Mouse (Mus musculus): Measurements from ENCODE around the gene Gpr171.
"Not testable (repeated sequence)": the region's sequence is repeated elsewhere in the genome, so short reads cannot be mapped to it uniquely, and the experiment has no call there.

Gpr171 gene

DNA sequence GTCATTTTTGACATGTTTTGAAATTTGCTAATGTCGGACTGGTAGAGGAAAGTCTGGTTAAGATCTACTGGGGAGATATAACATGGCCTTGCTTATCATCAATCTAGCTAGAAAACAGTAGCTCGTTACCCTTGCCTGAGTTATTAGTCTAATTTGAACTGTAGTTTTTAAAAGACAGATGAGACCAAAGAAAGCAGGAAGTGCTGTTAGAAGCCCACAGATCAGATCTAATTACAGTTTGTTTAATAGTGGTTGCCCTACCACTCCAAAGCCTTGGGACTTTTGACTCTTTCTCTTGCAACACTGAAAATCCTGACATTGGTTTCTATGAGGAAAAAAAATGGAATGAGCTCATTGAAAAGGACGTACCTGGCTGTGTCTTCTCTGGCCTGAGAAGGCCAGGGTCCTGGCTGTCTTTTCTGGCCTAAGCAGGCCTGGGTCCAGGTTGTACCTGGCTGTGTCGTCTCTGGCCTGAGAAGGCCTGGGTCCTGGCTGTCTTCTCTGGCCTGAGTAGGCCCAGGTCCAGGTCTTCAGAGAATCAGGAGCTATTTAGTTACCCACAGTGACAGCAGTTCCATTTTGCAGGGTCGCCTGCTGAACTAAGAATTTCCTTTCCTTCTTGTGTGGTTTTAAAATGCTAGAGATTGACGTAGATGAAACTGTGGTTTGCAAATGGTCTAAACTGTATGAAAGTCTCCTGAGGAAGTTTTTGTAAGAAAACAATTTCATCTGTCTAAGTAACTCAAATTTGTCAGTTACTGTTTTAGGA is at the start of gene Gpr171:
Gene Gpr171 (minus strand): TSS at position 604 of the 769 bp plus-strand sequence.
- DNase-seq (ENCODE audit: low read depth, low spot score): no peak

DNA sequence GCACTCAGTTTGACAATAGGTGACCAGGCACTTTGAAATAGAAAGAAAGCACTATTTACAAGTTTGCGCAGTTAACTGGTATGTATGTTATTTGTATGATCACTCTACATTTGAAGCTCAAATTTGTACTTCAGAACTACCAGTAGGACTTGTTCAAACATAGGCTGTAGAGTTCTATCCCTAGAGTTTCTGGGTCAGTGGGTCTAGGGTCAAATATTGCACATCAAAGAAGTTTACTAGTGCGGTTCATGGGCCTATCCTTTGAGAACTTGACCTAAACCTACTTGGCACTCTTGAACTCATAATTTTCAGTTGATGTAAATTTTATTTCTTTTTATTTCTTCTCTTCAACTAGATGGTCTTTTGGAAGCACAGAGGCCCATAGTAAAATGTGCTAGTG is 49.0 kb upstream of the Gpr171 start:
- DNase-seq (ENCODE audit: low read depth, low spot score): no peak

GRCm38 (mm10) chr3:59149646-59150045 is 48.0 kb upstream of the Gpr171 start:
- DNase-seq (ENCODE audit: low read depth, low spot score): no peak

- no peak for DNase-seq (ENCODE audit: low read depth, low spot score)
These were observed 43.6 kb upstream of the Gpr171 start for GRCm38 (mm10) chr3:59145194-59145593.

- no peak for DNase-seq (ENCODE audit: low read depth, low spot score)
These were observed 40.1 kb upstream of the Gpr171 start for GRCm38 (mm10) chr3:59141507-59142305.

GRCm38 (mm10) chr3:59140941-59141340 is 39.3 kb upstream of the Gpr171 start:
- DNase-seq (ENCODE audit: low read depth, low spot score): not testable (repeated sequence)

- DNase-seq (ENCODE audit: low read depth, low spot score): no peak
These were observed 38.5 kb upstream of the Gpr171 start for GRCm38 (mm10) chr3:59140115-59140514.

- DNase-seq (ENCODE audit: low read depth, low spot score): no peak
These were observed 38.0 kb upstream of the Gpr171 start for GRCm38 (mm10) chr3:59139651-59140051.

DNA sequence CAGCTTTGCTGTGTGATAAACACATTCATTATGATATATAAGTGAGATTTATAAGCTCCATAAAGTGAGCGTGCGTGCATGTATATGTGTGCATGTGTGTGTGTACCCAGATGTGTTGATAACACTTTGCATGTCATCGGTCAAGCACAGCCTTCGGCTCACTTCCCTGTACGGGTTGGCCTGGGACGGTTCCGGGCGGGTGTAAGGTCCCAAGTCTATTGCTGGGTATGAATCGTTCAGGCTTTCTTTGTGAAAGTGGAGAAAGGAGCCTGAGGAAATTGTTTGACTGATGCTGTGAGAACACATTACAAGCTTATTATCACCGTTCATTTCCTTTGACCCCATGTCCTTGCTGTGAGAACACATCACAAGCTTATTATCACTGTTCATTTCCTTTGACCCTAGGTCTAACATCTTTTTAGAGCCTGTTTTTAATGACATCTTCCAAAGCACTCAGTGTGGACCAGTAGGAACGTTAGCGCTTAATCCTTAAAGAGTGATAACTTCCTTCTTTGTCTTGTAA is 37.4 kb upstream of the Gpr171 start:
- DNase-seq (ENCODE audit: low read depth, low spot score): no peak

DNA sequence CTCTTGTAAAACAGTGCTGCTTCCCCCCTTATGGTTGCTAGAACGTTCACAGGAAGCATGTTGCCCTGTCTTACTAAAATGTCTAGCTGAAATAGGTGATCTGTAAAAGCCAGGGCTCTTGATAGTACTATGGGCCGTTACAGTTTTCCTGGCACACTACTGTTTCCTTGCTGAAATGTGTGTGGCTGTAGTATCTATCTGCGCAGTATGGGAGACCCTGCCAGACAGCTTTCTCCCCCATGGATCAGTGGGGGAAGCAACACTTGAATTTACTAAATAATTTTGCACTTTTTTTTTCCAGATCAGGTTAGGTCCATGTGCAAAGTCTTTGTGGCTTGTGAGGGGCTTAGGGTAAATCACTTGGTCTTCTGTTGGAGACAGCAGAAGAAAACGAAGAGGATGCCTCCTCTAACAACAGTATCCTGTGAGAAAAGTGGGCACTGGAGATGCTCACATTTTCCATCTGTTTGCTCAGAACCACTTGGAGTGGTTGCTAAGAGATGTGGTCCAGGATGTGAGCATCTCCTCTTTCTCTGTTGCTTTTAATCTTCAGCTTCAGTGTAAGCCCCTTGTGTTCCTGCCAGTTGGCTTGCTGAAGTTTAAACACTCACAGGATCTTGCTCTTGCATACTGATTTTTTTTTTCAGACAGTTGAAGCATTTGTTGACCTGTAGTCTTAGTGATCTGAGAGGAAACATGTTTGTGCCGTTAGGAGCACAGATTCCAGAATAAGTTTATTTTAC is 34.5 kb upstream of the Gpr171 start:
- DNase-seq (ENCODE audit: low read depth, low spot score): no peak

DNA sequence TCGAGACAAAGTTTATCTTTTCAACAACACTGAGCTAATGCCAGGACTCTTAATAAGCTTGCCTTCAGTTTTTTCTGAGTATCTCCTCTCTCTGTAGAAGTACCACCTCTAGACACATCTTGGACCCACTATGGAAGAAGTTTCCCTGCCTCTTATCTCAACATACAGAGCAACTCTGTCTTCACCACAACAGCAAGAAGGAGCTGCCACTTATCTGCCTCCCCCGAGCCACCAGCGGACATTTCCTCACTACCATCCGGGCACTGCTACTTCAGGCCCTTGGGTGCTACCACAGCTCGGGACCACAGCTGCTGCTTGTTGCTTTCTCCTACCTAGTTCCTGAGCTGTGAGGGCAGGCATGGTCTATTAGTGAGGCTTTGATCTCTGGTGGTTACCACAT is 31.6 kb upstream of the Gpr171 start:
- DNase-seq (ENCODE audit: low read depth, low spot score): no peak

- DNase-seq (ENCODE audit: low read depth, low spot score): no peak
These were observed 30.3 kb upstream of the Gpr171 start for GRCm38 (mm10) chr3:59131966-59132365.

GRCm38 (mm10) chr3:59131081-59131480 is 29.5 kb upstream of the Gpr171 start:
- DNase-seq (ENCODE audit: low read depth, low spot score): no peak

DNA sequence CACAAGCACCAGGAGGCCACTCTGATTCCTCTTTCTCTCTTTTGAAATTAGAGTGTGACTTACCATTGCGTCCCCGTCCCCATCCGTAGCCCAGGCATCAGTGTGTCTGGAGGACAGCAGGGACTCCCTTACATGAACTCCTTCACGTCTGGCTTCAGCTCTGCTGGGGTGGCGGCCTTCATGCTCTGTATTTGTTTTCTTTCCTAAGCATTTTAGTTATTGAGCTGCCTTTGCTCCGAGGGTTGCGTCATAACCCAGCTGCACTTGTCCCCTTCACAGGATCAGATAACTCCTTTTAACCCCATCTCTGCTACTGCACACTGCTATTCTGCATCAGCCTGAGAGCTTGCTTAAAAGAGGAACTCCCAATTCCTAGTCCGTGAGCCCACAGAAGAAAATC is 28.8 kb upstream of the Gpr171 start:
- no peak for DNase-seq (ENCODE audit: low read depth, low spot score)

- DNase-seq (ENCODE audit: low read depth, low spot score): no peak
These were observed 27.9 kb upstream of the Gpr171 start for GRCm38 (mm10) chr3:59129547-59129946.

- DNase-seq (ENCODE audit: low read depth, low spot score): no peak
These were observed 27.1 kb upstream of the Gpr171 start for GRCm38 (mm10) chr3:59128681-59129080.

DNA sequence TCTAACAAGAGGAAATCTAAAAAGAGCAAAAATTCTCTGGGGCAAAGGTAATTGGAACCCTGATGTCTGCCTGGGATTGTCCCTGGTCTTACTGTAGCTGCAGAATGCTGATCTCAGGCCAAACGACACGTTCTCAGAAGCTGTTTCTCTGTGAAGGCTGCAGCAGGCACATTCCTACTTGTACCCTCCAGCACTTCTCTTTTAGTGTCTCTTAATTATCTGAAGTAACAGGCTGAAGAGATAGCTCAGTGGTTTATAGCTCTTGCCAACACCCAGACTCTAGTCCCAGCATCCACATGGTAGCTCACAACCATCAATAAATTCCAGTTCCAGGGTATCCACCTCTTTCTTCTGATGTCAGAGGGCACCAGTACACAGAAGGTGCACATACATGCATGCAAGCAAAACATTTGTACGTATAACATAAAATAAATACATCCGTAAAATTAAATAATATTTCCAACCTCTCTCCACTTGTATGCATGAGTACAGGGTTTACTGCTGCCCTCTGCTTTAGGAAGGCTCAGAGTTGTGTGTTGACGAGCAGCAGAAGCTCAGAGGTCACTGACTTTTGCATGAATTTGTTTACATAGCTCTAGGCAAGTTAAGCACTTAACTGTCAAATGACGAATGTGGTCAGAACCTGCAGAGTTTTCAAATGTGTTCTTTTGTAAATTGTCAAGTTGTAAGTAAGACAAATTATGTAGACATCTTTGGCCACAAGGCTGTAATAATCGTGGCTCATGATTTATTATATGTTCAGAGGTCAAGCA is 24.3 kb upstream of the Gpr171 start:
- no peak for DNase-seq (ENCODE audit: low read depth, low spot score)

DNA sequence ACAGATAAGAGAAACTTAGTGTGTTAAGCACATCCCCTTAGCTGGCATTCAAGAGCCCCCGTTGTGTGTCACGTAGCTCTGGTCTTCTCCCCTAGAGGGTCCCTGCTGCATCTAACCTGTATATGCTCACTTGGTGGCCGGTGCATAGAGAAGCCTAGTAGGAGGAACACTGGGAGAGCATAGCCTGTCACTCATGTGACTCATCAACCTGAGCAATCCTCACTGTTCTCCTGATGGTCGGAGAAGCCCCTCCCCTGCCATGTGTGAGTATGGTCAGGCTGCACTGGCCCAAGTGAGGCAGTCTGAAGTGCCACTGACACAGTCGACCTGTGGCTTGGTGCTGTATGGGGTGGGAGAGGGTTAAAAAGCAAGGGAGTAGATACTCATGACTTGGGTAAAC is 23.4 kb upstream of the Gpr171 start:
- DNase-seq (ENCODE audit: low read depth, low spot score): no peak

DNA sequence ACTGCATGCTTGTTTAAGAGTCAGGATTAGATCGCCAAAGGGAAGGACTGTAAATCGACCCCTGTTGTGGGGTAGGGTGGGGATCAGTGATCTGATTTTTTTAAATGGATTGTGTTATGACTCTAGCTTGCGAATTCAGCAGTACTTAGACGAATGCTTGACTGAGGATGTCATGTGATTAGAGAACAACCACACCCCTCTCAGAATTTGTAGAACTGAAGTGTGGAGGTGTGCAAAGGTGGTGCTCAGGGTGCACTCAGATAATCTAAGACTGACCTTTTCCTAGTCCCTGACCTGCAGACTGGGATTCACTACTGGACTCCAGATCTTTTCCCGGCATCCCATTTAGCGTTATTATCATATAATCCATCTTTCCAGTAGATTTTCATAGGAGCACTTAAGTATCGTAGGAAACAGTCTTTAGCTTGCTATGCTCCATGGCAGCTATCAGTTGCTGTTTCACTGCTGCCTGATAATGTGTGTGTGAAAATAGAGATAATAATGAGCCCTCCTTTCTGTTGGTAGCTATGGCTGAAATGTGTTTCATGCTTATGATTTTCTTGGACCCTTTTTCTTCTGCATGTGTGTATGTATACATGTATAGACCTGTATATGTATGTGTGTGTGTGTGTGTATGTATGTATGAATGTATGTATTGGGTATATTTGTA is 20.3 kb upstream of the Gpr171 start:
- DNase-seq (ENCODE audit: low read depth, low spot score): no peak

- no peak for DNase-seq (ENCODE audit: low read depth, low spot score)
These were observed 19.6 kb upstream of the Gpr171 start for GRCm38 (mm10) chr3:59121067-59121730.

Data from WW6 (cell line).